Mouse (Mus musculus): ENCODE results near the gene Apom. TPM values are rescaled to one million over a fixed set of nuclear protein-coding genes. Genes with fewer than 3 reads are reported as not detected.

Apom gene
- polyA plus RNA-seq, 1 experiment from 2014 or later = 0.34 TPM

DNA sequence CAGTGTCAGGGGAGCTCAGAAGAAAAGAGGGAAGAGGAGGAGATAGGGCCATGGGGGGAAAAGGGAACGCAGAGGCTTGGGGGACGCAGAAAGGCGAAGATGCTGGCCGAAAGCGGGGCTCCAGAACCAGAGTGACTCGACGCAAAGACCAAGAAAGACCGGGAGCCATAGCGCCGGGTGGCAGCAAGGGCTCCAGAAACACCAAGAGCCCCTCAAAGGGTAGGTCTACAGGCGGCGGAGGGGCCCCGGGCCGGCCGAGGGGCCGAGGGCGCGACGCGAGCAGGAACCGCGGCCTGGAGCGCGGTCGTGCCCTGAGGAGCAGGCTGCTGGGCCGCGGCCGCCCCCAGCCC lies 32.3 kb upstream of the Apom start:
- Histone ChIP-seq H3K4me1 (ENCODE audit: control insufficient read depth in 2 of 2, insufficient read depth in 2 of 2, low read length in 2 of 2) (peaks cover 10 to 31% of the 10 kb centered on the region in 2 experiments), H3K4me2 (ENCODE audit: low read length) (peak overlapping the region; percentile 85), H3K4me3 (ENCODE audit: control insufficient read depth in 1 of 2, insufficient read depth in 1 of 2, low read depth in 1 of 2, low read length in 2 of 2) (peak overlapping the region; percentile 94 to 100), H3K27me3 (ENCODE audit: control insufficient read depth, insufficient read depth, low read length) (no peaks in the 10 kb centered on the region), H3K36me3 (ENCODE audit: control insufficient read depth, insufficient read depth, low read length) (peaks cover 31% of the 10 kb centered on the region), H3K9me3 (ENCODE audit: control insufficient read depth, low read length) (no peaks in the 10 kb centered on the region), H3K9ac (ENCODE audit: low read length) (peak overlapping the region; percentile 100), H3K27ac (replicated peaks in 1 of 2; ENCODE audit: control insufficient read depth in 1 of 2, insufficient read depth in 1 of 2, low read depth in 2 of 2, low read length in 2 of 2) (peak overlapping the region; percentile 86 to 99)
- ATAC-seq (ENCODE audit: insufficient number of reproducible peaks, insufficient read depth, low FRiP score, low read depth) = peak; percentile 0; the same call in 1 of the 2 replicates
- under 1% methylated on average over 25 of the region's 28 CpGs for WGBS

DNA sequence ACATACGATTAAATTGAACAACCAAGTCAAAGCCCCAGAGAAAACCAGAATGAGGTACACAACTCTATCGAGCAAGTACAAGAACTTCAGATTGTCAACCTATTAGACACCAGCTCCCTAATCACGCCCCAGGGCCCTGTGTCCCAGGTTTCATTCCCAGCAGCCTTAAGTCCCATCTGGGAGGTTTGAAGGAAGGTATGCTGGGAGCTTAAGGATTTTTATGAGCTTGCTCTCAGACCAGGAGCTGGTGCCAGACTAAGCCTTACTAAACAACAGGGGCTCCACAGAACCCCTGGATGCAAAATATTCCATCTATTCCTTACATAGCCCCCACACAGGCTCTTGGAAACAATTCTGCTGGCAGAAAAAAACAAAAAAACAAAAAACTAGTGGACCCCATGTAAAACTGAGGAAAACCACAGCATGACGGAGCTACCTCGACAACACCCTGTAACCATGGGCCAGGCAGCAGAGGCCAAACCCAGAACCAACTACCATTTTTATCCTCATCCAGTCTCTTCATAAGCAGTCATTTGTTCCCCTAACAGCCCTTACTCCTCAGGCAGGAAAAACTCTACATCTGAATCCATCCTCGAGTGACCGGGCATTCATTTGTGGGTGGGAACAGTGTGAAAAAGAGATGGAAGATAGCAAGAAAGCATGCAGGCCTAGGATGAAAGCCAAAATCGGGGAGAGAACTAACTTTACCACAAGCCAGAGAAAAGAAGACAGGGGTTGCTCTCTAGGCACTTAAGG lies 31.7 kb upstream of the Apom start:
- peak overlapping the region; percentile 86 to 99 for H3K27ac ChIP-seq (replicated peaks in 1 of 2; ENCODE audit: control insufficient read depth in 1 of 2, insufficient read depth in 1 of 2, low read depth in 2 of 2, low read length in 2 of 2)
- peak overlapping the region; percentile 100 for H3K9ac ChIP-seq (ENCODE audit: low read length)
- no peak for ATAC-seq (ENCODE audit: insufficient number of reproducible peaks, insufficient read depth, low FRiP score, low read depth)
- H3K4me2 ChIP-seq (ENCODE audit: low read length) = peak overlapping the region; percentile 85
- H3K4me1 ChIP-seq (ENCODE audit: control insufficient read depth in 2 of 2, insufficient read depth in 2 of 2, low read length in 2 of 2) = peaks cover 10 to 31% of the 10 kb centered on the region in 2 experiments
- WGBS = 6% methylated on average over 8 of the region's 8 CpGs
- H3K9me3 ChIP-seq (ENCODE audit: control insufficient read depth, low read length) = no peaks in the 10 kb centered on the region
- H3K4me3 ChIP-seq (ENCODE audit: control insufficient read depth in 1 of 2, insufficient read depth in 1 of 2, low read depth in 1 of 2, low read length in 2 of 2) = peak overlapping the region; percentile 94 to 100
- no peaks in the 10 kb centered on the region for H3K27me3 ChIP-seq (ENCODE audit: control insufficient read depth, insufficient read depth, low read length)
- H3K36me3 ChIP-seq (ENCODE audit: control insufficient read depth, insufficient read depth, low read length) = peaks cover 37% of the 10 kb centered on the region

DNA sequence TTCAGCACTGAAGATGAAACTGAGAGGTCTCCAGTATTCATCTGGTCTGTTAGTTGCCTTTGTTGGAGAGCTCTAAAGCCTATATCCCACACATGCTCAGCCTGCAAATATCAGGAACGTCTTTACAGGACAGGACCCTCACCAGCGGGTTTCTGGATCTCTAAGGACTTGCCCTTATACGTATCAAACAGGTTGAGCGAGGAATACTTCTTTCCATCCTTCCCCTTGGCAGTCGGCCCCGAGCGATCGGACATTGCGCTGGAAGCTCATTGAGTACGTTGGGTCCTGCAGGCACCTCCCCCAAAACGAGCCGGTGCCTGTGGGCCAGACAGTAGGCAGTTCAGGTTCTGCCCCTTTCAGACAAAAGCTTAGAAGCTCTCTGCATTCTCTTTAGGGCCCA lies 30.9 kb upstream of the Apom start:
- H3K4me1 ChIP-seq (ENCODE audit: control insufficient read depth in 2 of 2, insufficient read depth in 2 of 2, low read length in 2 of 2) = peaks cover 10 to 31% of the 10 kb centered on the region in 2 experiments
- H3K9ac ChIP-seq (ENCODE audit: low read length) = peak overlapping the region; percentile 100
- 36% methylated on average over 12 of the region's 12 CpGs for WGBS
- H3K27ac ChIP-seq (replicated peaks in 1 of 2; ENCODE audit: control insufficient read depth in 1 of 2, insufficient read depth in 1 of 2, low read depth in 2 of 2, low read length in 2 of 2) = no peak overlapping the region; a peak in 1 of 4 replicates
- H3K9me3 ChIP-seq (ENCODE audit: control insufficient read depth, low read length) = no peaks in the 10 kb centered on the region
- no peak for ATAC-seq (ENCODE audit: insufficient number of reproducible peaks, insufficient read depth, low FRiP score, low read depth)
- H3K36me3 ChIP-seq (ENCODE audit: control insufficient read depth, insufficient read depth, low read length) = peaks cover 45% of the 10 kb centered on the region
- H3K4me2 ChIP-seq (ENCODE audit: low read length) = peak overlapping the region; percentile 85
- H3K4me3 ChIP-seq (ENCODE audit: control insufficient read depth in 1 of 2, insufficient read depth in 1 of 2, low read depth in 1 of 2, low read length in 2 of 2) = peak overlapping the region; percentile 94 to 100
- no peaks in the 10 kb centered on the region for H3K27me3 ChIP-seq (ENCODE audit: control insufficient read depth, insufficient read depth, low read length)

DNA sequence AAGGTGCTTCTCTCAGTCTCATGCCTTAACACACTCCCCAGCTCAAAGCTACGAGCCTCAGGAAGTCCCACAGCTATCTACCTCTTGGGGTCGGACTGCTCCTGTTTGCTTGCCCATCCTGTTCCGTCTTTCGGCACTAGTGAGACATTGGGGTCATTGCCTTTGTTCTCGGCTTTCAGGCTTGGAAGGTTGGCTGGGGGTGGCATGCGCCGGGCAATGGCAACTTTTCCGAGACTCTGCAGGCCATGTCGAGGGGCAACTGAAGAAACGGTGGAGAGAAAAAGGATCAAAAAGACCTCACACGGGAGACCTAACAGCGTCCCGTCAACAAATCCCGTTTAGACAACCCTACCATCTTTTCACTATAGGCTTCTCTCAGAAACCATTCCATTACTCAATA lies 30.3 kb upstream of the Apom start:
- H3K27ac ChIP-seq (replicated peaks in 1 of 2; ENCODE audit: control insufficient read depth in 1 of 2, insufficient read depth in 1 of 2, low read depth in 2 of 2, low read length in 2 of 2) = no peak overlapping the region
- peak overlapping the region; percentile 5; the same call in 1 of the 2 replicates for H3K9ac ChIP-seq (ENCODE audit: low read length)
- peak overlapping the region; percentile 85 for H3K4me2 ChIP-seq (ENCODE audit: low read length)
- WGBS = 68% methylated on average over 14 of the region's 14 CpGs
- ATAC-seq (ENCODE audit: insufficient number of reproducible peaks, insufficient read depth, low FRiP score, low read depth) = no peak
- H3K36me3 ChIP-seq (ENCODE audit: control insufficient read depth, insufficient read depth, low read length) = peaks cover 51% of the 10 kb centered on the region
- peaks cover 10 to 31% of the 10 kb centered on the region in 2 experiments for H3K4me1 ChIP-seq (ENCODE audit: control insufficient read depth in 2 of 2, insufficient read depth in 2 of 2, low read length in 2 of 2)
- H3K9me3 ChIP-seq (ENCODE audit: control insufficient read depth, low read length) = no peaks in the 10 kb centered on the region
- H3K4me3 ChIP-seq (ENCODE audit: control insufficient read depth in 1 of 2, insufficient read depth in 1 of 2, low read depth in 1 of 2, low read length in 2 of 2) = peak overlapping the region in 1 of 2 experiments; percentile 100; a peak in 3 of 4 replicates
- H3K27me3 ChIP-seq (ENCODE audit: control insufficient read depth, insufficient read depth, low read length) = no peaks in the 10 kb centered on the region

DNA sequence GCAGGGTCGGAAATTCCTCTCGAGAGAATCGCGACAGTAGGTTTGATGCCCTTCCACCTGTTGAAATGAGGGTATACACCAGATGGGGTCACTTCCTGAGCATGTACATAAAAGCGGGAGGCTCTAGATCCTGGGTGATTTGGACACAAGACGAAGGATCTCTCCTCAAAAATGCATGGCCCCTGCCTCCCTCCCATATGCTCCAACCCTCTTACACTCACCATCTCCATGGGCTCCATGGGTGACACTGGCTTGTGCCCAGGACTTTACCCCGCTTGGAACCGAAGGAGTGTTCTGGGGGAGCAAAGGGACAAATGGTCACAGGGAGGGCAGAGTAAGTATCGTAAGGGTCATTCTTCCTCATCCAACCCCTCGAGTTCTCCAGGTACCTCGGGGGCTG lies 29.6 kb upstream of the Apom start:
- H3K4me1 ChIP-seq (ENCODE audit: control insufficient read depth in 2 of 2, insufficient read depth in 2 of 2, low read length in 2 of 2) = peaks cover 10 to 31% of the 10 kb centered on the region in 2 experiments
- no peak for ATAC-seq (ENCODE audit: insufficient number of reproducible peaks, insufficient read depth, low FRiP score, low read depth)
- H3K9me3 ChIP-seq (ENCODE audit: control insufficient read depth, low read length) = no peaks in the 10 kb centered on the region
- H3K36me3 ChIP-seq (ENCODE audit: control insufficient read depth, insufficient read depth, low read length) = peaks cover 58% of the 10 kb centered on the region
- WGBS = 77% methylated on average over 11 of the region's 11 CpGs
- H3K9ac ChIP-seq (ENCODE audit: low read length) = peak overlapping the region; percentile 5; the same call in 1 of the 2 replicates
- H3K27ac ChIP-seq (replicated peaks in 1 of 2; ENCODE audit: control insufficient read depth in 1 of 2, insufficient read depth in 1 of 2, low read depth in 2 of 2, low read length in 2 of 2) = no peak overlapping the region
- H3K4me3 ChIP-seq (ENCODE audit: control insufficient read depth in 1 of 2, insufficient read depth in 1 of 2, low read depth in 1 of 2, low read length in 2 of 2) = no peak overlapping the region
- H3K27me3 ChIP-seq (ENCODE audit: control insufficient read depth, insufficient read depth, low read length) = no peaks in the 10 kb centered on the region
- H3K4me2 ChIP-seq (ENCODE audit: low read length) = no peak overlapping the region

DNA sequence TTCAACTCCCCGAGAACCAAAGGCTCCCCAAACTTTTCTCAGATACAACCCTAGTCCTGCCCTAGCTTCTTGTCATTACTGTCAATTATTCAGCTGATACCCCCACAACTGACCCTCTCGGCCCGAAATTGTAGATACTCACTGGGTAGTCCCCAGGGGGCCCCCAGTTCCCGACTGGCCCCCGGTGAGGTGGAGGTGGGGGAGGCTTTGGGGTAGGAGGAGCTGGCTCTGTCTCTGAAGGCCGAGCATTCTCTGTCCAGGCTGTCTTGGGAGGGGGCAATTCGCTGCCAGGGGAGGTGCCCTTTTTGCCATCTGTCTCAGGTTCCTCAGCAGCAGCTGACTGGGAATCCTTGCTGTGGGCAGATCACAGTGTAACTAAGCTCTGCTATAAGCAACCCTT lies 27.8 kb upstream of the Apom start:
- Histone ChIP-seq H3K27me3 (ENCODE audit: control insufficient read depth, insufficient read depth, low read length) (no peaks in the 10 kb centered on the region), H3K9me3 (ENCODE audit: control insufficient read depth, low read length) (no peaks in the 10 kb centered on the region)
- WGBS = 84% methylated on average over 7 of the region's 7 CpGs

DNA sequence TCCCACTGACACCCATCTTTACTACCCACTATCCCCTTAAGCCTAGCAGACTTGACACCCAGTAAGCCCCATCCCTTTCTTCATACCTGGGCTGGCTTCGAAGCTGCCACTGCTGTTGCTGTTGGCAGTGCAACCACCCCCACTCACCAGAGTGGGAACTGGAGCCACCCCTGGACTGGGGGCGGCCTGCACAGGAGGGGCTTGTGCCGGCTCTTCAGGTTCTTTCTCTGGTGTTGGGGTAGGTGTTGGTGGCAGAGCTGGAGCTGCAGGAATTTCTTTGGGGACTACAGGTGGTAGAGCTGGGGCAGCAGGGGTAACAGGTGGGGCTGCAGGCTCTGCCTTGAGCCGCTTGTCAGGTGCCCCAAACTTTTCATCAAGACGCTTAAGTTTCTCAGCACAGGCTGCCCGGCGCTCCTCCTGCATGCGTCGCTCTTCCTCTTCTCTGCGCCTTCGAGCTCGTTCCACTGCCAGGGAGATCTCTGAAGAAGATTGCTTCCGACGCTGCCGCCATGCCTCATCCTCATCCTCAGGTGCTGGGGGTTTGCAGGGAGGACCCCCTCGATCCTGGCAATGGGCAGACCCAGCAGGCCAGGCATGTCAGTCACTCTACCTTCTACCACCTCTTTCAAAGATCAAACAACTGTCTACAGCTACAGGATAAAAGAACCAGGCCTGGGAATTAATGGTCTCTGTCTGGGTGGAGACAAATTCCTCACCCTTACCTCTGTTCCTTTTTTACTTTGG lies 27.2 kb upstream of the Apom start:
- peaks cover 82% of the 10 kb centered on the region for H3K36me3 ChIP-seq (ENCODE audit: control insufficient read depth, insufficient read depth, low read length)
- H3K9ac ChIP-seq (ENCODE audit: low read length) = no peak overlapping the region
- no peak overlapping the region for H3K4me2 ChIP-seq (ENCODE audit: low read length)
- WGBS = 92% methylated on average over 16 of the region's 16 CpGs
- peaks cover 5 to 23% of the 10 kb centered on the region in 2 experiments for H3K4me1 ChIP-seq (ENCODE audit: control insufficient read depth in 2 of 2, insufficient read depth in 2 of 2, low read length in 2 of 2)
- H3K27ac ChIP-seq (replicated peaks in 1 of 2; ENCODE audit: control insufficient read depth in 1 of 2, insufficient read depth in 1 of 2, low read depth in 2 of 2, low read length in 2 of 2) = no peak overlapping the region
- no peak overlapping the region for H3K4me3 ChIP-seq (ENCODE audit: control insufficient read depth in 1 of 2, insufficient read depth in 1 of 2, low read depth in 1 of 2, low read length in 2 of 2)
- no peaks in the 10 kb centered on the region for H3K27me3 ChIP-seq (ENCODE audit: control insufficient read depth, insufficient read depth, low read length)
- ATAC-seq (ENCODE audit: insufficient number of reproducible peaks, insufficient read depth, low FRiP score, low read depth) = no peak
- H3K9me3 ChIP-seq (ENCODE audit: control insufficient read depth, low read length) = no peaks in the 10 kb centered on the region

More for the DNA sequence above, 27.8 kb upstream of the Apom start:
- no peak overlapping the region for H3K4me3 ChIP-seq (ENCODE audit: control insufficient read depth in 1 of 2, insufficient read depth in 1 of 2, low read depth in 1 of 2, low read length in 2 of 2)
- peaks cover 5 to 23% of the 10 kb centered on the region in 2 experiments for H3K4me1 ChIP-seq (ENCODE audit: control insufficient read depth in 2 of 2, insufficient read depth in 2 of 2, low read length in 2 of 2)
- no peak for ATAC-seq (ENCODE audit: insufficient number of reproducible peaks, insufficient read depth, low FRiP score, low read depth)
- H3K36me3 ChIP-seq (ENCODE audit: control insufficient read depth, insufficient read depth, low read length) = peaks cover 76% of the 10 kb centered on the region
- H3K4me2 ChIP-seq (ENCODE audit: low read length) = no peak overlapping the region
- H3K9ac ChIP-seq (ENCODE audit: low read length) = no peak overlapping the region
- H3K27ac ChIP-seq (replicated peaks in 1 of 2; ENCODE audit: control insufficient read depth in 1 of 2, insufficient read depth in 1 of 2, low read depth in 2 of 2, low read length in 2 of 2) = no peak overlapping the region

Measured in heart, embryonic 14.5 days (tissue).